Mouse (Mus musculus) brain, adult 10 weeks (tissue): Measurements from ENCODE around the gene Rbmxl1. TPM values are rescaled to one million over a fixed set of nuclear protein-coding genes. Genes with fewer than 3 reads are reported as not detected.

ENCODE experiments used
- polyA plus RNA-seq: library from polyadenylated mRNA; stranded (reverse); fragments of 350-450 nt; fragmentation: Illumina TruSeq; extraction: RNeasy Lipid Tissue Mini Kit (QIAGEN cat#74804); gene quantifications from one replicate; pipeline ENCODE4 v1.2.3, GENCODE M21; 2015; ENCODE audit warnings: low read depth, low replicate concordance

Gene Rbmxl1
- polyA plus RNA-seq = 64.1 TPM

DNA sequence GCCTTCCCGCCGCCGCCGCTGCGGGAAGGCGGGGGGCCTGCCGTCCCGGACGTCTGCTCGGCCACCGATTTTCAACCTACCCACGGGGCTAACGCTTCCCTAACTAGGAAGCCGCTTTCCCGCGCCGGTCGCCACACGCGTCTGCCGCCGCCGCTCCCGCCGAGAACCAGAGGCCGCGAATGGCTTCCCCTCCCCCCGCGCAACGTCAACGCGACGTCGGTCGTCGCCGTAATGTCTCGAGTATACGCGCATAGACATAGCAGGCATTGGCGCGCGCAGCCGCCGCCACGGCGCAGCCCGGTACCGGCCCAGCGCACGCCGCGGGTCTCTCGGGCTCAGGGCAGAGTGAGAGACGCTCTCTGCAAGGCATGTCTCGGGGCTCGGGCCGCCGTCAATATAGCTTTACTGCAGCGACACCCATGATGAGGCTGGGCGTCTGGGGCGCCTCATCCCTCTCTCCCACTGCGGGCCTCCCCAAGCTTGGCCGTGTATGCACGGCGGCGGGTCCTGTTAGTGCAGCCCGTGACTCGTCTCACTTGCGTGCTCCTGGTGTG lies at the start of gene Rbmxl1:
Gene Rbmxl1, minus strand, starts transcription at position 180 of the 554 bp plus-strand sequence.

DNA sequence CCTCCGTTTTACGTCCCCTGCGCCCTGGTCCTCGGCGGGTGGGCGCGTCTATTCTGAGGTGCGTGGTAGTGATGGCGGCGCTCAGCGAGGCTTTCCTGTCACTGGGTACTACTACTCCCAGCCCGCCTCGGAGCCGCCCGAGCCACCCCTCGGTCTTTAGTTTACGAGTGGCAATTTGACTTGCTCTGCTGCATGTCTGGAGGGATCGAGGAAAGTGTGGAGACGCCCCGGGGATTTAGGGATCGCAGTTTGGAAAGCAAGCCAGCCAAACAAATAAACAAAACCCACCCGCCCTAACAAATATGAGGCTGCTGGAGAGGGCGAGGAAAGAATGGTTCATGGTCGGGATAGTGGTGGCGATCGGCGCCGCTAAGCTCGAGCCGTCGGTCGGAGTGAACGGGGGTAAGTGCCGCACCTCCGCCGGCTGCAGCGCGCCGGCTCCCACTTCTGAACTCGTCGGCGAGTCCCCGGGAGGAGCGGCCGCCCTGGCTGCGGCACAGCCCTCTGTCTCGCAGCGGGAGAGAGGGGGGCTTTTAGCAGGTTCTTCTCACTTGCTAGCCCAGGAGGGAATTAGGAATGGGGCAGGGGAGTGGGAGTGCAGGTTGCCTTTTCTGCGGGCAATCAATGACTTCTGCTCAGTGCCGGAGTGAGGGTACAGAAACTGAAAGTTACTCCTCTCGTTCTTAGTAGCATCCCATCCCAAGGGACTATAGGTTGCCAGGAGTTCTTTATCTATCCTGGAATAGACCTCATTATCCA lies 754 bp upstream of the Rbmxl1 start, which contains the start of gene Slc10a7:
Gene Slc10a7, plus strand, starts transcription at position 74 of the 759 bp plus-strand sequence.

Other genes starting within 250 kb of the Rbmxl1 start
- gene Pou4f2, start 72.3 kb downstream of the Rbmxl1 start, polyA plus RNA-seq = 0.88 TPM
- gene Slc10a7, start 448 bp upstream of the Rbmxl1 start, polyA plus RNA-seq = 3.9 TPM